Mouse (Mus musculus) cortical plate, adult 2 months (tissue): Measurements from ENCODE around the gene Ctu2.

ENCODE experiments used
- CTCF ChIP-seq: fragments of 200-500 bp; IDR thresholded peaks from 2 replicates; pipeline ENCODE4 v1.5.1; 2011; ENCODE audit warnings: mild to moderate bottlenecking, control low read depth, low read length; ENCODE audit not compliant: insufficient read depth; ENCODE audit errors: extremely low read depth
- POLR2A ChIP-seq: fragments of 200-500 bp; IDR thresholded peaks from 2 replicates; pipeline ENCODE4 v1.6.1; 2011; ENCODE audit warnings: mild to moderate bottlenecking, low read length, control low read depth; ENCODE audit not compliant: insufficient read depth; ENCODE audit errors: extremely low read depth

GRCm38 (mm10) chr8:122497912-122498311 is 22.0 kb downstream of the Ctu2 start:
- no peak for TF ChIP-seq CTCF
- no peak for TF ChIP-seq POLR2A
